Mouse (Mus musculus) left cerebral cortex, adult 2 months (tissue): ENCODE results near the gene Wars2. TPM values are rescaled to one million over a fixed set of nuclear protein-coding genes. Genes with fewer than 3 reads are reported as not detected.

Source experiments
- DNase-seq, 2 experiments: peaks; one replicate each; pipeline ENCODE4 v3.0.0; 2021 to 2022; ENCODE audit warnings: low spot score in 2 of 2, mixed read lengths in 1 of 2; ENCODE audit errors: extremely low spot score in 1 of 2
- H3K27ac ChIP-seq: fragments of 200-600 bp; 2 replicates; pipeline ENCODE4 v1.8.1; 2022
- H3K4me3 ChIP-seq: fragments of 200-600 bp; 2 replicates; pipeline ENCODE4 v1.8.1; 2022
- CTCF ChIP-seq: fragments of 200-600 bp; IDR thresholded peaks from 2 replicates; pipeline ENCODE4 v1.8.1; 2022; ENCODE audit warnings: antibody characterized with exemption, mild to moderate bottlenecking, moderate library complexity
- intact Hi-C: fragments of 180-260 bp; cut with DNase I; formaldehyde crosslinking; loops from one replicate; pipeline ENCODE4 v1.15.1; 2025
- microRNA-seq, 2 experiments: library from miRNA; unstranded; fragments of <30 nt; microRNA quantifications; one replicate each; pipeline ENCODE4 v1.2.0; 2021
- total RNA-seq, 2 experiments: library from RNA; stranded (reverse); gene quantifications; 2 replicates each; pipeline ENCODE4 v1.2.3; 2021

The Wars2 gene
- total RNA-seq, 2 experiments from 2014 or later = 6.5 to 7.3 TPM

- TF ChIP-seq CTCF = no peak
- intact Hi-C loops = no loop called here
- H3K4me3 ChIP-seq = no peak overlapping the region
- no peak for DNase-seq
- no peak overlapping the region for H3K27ac ChIP-seq
Observed at GRCm38 (mm10) chr3:99261371-99261791, 120.5 kb downstream of the Wars2 start.

GRCm38 (mm10) chr3:99261986-99262385, 121.1 kb downstream of the Wars2 start:
- no peak for DNase-seq
- no peak overlapping the region for H3K27ac ChIP-seq
- no peak; the same call in 1 of the 2 replicates for TF ChIP-seq CTCF
- intact Hi-C loops = no loop called here
- no peak overlapping the region for H3K4me3 ChIP-seq

DNA sequence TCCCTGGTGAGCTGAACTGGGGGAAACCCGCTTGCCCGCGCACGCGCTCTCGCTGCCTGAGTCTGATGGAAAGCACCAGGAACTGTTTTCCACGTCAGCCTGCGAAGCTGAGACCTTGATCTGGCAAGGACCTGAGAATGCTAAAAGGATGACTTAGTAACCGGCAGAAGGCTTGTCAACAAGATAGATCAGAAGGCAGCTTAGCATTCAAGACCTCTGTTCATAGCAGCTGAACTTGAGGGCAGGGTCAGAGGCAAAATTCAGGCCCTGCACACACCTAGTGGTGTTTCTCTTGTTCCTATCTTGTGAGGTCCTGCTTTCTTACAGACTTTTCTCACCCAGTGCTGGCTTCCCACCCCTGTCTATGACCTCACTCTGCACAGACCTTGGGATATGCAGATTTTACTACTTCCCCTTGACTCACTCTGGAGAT, 122.6 kb downstream of the Wars2 start:
- intact Hi-C loops = no loop called here
- Histone ChIP-seq H3K27ac (no peak overlapping the region), H3K4me3 (no peak overlapping the region)
- TF ChIP-seq CTCF = no peak
- DNase-seq = no peak

DNA sequence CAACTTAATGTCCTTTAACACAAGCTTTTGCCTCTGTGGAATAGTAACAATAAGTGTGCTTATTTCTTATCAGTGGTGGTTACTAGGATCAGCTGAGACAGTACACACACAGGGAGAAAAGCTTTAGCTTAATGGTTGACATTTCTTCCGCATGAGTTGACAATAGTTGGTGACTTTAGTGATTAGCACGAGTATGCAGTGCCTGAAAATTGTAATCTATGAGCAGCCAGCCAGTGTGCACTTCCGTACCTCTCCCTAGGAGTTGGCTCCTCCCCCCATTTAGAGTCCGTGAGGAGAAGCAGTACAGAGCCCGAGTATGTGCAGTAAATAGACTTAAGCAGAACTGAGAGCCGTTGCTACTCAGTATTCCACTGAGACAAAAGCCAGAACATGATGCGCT, 123.8 kb downstream of the Wars2 start:
- no peak overlapping the region for H3K27ac ChIP-seq
- no peak for TF ChIP-seq CTCF
- intact Hi-C loops = no loop called here
- no peak for DNase-seq
- no peak overlapping the region for H3K4me3 ChIP-seq

GRCm38 (mm10) chr3:99266752-99267303, 126.0 kb downstream of the Wars2 start:
- Histone ChIP-seq H3K27ac (no peak overlapping the region), H3K4me3 (no peak overlapping the region)
- no peak for DNase-seq
- TF ChIP-seq CTCF = no peak
- intact Hi-C loops = no loop called here

GRCm38 (mm10) chr3:99277973-99278580, 137.2 kb downstream of the Wars2 start:
- intact Hi-C loops = no loop called here
- DNase-seq = no peak
- H3K27ac ChIP-seq = no peak overlapping the region
- TF ChIP-seq CTCF = no peak
- no peak overlapping the region for H3K4me3 ChIP-seq

DNA sequence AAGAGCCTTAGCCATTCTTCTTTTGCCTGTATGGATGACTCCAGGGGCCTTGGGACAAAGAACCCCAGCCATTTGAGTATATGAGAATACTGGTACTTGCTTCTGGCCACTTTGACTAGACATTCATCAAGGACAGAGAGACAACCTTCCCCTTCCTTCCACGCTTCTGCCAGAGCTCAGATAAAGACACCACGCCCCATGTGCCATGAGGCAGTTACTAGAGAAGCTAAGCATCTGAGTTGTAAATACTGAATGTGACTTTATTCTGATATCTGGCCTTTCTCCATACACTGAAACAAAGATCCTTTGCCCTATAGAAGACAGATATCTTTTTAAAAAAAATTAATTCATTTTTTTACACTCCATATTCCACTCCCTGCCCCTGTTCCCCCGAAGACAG, 138.8 kb downstream of the Wars2 start:
- intact Hi-C loops = no loop called here
- DNase-seq = no peak
- no peak overlapping the region for H3K4me3 ChIP-seq

GRCm38 (mm10) chr3:99281453-99281852, 140.6 kb downstream of the Wars2 start:
- intact Hi-C loops = no loop called here
- no peak for DNase-seq
- Histone ChIP-seq H3K4me3 (no peak overlapping the region), H3K27ac (no peak overlapping the region)
- no peak for TF ChIP-seq CTCF

More for the DNA sequence above, 138.8 kb downstream of the Wars2 start:
- no peak overlapping the region for H3K27ac ChIP-seq
- no peak for TF ChIP-seq CTCF

DNA sequence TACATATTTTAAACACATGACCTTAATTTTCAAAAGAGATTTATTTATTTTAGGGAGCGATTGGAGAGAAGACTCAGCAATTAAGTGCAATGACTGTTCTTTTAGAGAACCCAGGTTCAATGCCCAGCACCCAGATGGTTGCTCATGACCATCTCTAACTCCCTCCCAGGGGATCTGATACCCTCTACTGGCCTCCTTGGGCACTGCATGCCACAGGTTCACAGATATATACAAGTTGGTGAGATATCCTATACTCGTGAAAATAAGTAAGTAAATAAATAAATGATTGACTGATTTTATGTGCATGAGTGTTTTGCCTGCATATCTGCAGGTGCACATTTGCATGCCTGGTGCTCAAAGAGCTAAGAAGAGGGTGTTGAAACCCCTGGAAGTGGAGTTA, 147.4 kb downstream of the Wars2 start:
- no peak overlapping the region for H3K27ac ChIP-seq
- H3K4me3 ChIP-seq = no peak overlapping the region
- peak; percentile 38 for TF ChIP-seq CTCF
- DNase-seq = no peak
- intact Hi-C loops = no loop called here

Small RNA genes lying within 50 kb of the gene (microRNA-seq; reads per million reads assigned to microRNA genes)
- gene Mir6481 = 0 reads per million in 2 experiments

Other genes with a start within 250 kb of the Wars2 start
- gene Hao2, start 247.8 kb upstream of the Wars2 start, total RNA-seq = not detected
- gene Tbx15, start 99.3 kb downstream of the Wars2 start, total RNA-seq = 1 to 10 TPM in 1 of 2 experiments, under 1 TPM in 1; 0.87 to 1.1 TPM